Mouse (Mus musculus): ENCODE results near the gene Irak2. TPM values are rescaled to one million over a fixed set of nuclear protein-coding genes. Genes with fewer than 3 reads are reported as not detected.

Irak2 gene
- total RNA-seq, 2 experiments from 2014 or later, result 15.0 TPM

GRCm38 (mm10) chr6:113632863-113633262 lies 5.4 kb upstream of the Irak2 start:
- DNase-seq (ENCODE audit: low spot score in 2 of 2), result no peak

DNA sequence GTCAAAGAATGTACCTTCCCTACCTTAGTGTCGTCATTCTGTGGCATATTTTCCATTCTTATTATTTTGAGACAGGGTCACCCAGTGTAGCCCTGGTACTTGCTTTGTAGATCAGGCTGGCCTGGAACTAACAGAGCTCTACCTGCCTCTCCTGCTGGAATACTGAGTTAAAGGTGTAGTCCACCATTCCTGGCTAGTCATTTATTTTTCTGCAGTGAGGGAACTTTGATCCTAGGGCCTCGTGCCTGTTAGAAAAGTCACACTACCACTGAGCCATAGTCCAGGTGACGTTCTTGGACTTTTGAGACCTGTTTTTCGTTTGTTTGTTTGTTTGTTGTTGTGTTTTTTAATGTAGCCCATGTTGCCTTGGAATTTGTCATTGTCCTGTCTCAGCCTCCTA lies 934 bp downstream of the Irak2 start:
- DNase-seq (ENCODE audit: low spot score in 2 of 2), result no peak

DNA sequence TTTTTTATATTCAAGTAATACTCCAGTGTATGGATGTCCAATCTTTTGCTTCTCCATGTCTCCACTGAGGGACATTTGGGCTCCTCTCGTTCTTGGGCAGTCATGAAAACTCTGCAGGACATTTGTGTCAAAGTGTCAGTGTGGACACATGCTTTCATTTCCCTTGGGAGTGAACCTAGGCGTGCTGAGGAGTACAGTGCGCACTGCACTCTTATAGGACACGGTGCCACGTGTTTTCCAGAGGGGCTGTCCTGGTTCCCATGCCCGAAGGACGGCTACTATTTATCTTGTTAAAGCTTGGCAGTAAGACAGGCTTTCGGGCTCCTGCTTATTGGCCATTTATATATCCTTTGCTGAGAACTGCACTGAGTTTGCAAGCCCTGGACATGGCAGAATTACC lies 4.3 kb downstream of the Irak2 start:
- no peak for DNase-seq (ENCODE audit: low spot score in 2 of 2)

DNA sequence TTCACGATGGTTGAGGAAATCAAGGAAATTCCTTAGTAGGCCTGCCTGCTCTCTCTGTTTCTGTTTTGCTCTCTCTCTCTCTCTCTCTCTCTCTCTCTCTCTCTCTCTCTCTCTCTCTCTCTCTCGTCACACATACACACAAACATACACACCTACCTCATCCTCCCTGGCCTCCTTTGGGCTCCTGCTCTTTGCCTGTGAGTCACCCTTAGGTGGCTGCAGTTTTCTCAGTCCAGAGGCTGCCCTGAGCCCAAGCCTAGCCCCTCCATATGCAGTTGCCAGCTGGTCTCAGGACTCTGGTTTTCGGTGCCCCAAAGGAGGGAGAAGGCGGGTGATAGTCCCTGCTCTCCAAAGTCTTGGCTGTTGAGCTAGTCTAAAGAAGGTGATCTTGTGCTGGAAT lies 4.8 kb downstream of the Irak2 start:
- DNase-seq (ENCODE audit: low spot score in 2 of 2), result no peak

- no peak for DNase-seq (ENCODE audit: low spot score in 2 of 2)
Observed at GRCm38 (mm10) chr6:113643967-113644366, 5.7 kb downstream of the Irak2 start.

DNA sequence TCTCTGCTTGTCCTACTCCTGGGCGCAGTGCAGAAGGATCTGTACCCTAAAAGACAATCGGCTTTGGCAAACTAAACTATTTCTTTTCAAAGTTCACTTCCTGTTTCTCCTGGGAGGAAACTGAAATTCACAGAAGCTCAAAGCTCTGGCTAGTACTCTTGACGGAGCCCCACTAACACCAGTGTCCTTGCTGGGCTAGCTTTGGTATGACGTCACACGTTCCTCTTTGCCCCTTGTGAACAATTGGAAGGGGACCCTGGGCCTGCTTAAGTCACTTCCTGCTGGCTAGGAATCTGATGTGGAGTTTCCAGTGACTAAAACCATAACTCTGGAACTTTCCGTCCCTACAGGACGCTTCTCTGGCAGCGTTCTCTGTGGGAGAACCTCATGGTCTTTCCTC lies 6.5 kb downstream of the Irak2 start:
- no peak for DNase-seq (ENCODE audit: low spot score in 2 of 2)

- no peak for DNase-seq (ENCODE audit: low spot score in 2 of 2)
Observed at GRCm38 (mm10) chr6:113649346-113650196, 11.3 kb downstream of the Irak2 start.

GRCm38 (mm10) chr6:113650197-113650640 lies 12.0 kb downstream of the Irak2 start:
- DNase-seq (ENCODE audit: low spot score in 2 of 2), result no peak

DNA sequence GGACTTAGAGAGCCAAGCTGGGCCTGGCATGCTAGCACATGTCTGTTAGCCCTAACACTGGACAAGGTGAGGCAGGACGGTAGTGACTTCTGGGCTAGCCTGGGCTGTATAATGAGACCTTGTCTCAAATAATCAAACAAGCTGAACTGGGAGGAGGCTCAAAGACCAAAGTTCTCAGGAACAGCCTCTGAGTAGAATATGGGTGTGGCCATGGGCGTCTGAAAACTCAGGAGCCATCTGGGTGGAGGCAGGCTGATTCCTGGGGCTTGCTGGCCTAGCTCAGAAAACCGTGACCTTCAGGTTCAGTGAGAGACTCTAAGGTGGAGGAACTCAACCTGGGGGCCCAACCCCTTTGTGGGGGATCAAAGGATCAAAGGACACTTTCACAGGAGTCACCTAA lies 13.4 kb downstream of the Irak2 start:
- DNase-seq (ENCODE audit: low spot score in 2 of 2), result no peak

DNA sequence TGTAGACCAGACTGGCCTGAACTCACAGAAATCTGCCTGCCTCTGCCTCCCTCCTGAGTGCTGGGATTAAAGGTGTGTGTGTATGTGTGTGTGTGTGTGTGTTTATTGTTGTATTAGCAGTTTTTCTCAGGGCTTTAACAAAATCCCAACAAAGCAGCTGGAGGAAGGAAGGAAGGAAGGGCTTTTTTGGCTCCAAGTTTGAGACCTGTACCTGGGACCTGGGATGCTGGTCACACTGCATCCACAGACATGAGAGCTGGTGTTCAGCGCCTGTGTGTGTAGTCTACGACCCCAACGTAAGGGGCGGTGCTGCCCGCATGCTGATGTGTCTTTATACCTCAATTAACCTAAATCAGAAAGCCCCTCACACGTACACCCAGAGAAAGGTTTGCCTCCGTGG lies 15.3 kb downstream of the Irak2 start:
- no peak for DNase-seq (ENCODE audit: low spot score in 2 of 2)

DNA sequence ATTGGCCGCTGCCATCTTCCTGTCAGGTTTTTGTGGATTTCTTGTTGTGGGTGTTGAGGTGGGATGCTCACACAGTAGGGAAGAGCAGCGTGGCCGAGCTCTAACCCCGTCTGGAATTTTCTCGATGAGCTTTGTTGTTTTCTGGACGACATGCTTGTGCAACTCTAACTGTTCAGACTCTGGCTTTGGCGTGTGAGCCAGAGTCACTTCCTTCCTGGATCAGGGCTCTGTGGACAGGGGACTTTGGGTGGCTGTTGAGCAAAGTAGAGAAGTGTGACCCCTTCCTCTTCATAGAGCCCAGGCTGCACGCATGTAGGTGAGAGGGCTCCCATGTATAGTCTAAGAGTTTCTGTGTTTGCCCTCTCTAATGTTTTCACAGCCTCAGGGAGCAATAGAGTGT lies 15.8 kb downstream of the Irak2 start:
- DNase-seq (ENCODE audit: low spot score in 2 of 2), result no peak

- no peak for DNase-seq (ENCODE audit: low spot score in 2 of 2)
Observed at GRCm38 (mm10) chr6:113654753-113655397, 16.6 kb downstream of the Irak2 start.

DNA sequence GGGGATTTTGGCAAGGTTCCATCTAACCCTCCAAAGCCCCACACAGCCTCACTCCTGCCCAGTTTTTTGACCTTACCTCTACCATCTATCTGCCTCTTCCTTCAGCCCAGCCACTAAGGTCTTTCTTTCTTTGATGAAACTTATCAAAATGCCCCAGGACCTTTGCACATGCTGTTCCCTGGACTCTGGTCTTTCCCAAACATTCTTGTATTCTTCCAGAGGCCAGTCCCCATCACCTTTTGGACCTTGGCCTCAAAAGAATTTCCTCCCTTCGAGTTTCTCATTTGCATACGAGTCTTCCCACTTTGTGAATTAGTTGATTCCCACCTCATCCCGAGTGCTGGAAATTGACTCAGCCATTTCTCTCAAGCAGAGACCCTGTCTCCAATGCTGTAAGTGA lies 17.2 kb downstream of the Irak2 start:
- DNase-seq (ENCODE audit: low spot score in 2 of 2), result no peak

DNA sequence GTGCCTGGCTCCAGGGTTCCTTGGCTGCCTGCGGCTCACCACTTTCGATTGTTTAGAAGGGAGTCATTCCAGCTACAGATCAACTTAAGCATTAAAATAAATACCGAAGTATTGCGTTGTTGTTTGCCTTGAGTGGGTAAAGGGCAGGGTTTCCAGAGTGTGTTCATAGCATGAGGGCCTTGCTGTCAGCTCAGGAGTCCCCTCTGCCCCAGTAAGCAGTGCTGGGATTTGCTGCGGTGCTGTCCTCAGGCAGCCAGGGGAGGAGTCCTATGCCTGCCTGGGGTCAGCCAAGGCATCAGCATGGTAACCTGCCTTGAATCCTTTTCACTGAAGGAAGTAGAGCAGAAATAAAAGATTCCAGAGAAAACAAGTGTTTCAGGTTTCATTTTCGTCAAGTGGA lies 18.6 kb downstream of the Irak2 start:
- DNase-seq (ENCODE audit: low spot score in 2 of 2), result no peak

DNA sequence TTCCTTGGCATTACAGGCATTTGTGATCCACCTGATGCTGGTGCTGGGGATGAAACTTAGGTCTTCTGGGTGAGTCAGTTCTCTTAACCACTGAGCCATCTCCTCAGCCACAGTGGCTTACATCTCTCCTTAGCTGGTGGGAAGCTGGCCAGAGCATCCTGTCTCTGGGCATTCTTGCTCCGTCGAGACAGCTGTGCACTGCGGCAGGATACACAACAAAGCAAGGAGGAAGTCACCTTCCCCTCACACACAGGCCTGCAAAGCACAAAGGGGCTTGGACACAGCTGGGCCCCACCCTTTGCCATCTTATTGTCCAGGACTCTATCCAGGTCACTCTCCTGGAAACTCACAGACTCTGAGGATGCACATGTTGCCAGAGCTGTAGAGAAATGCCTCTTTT lies 20.0 kb downstream of the Irak2 start:
- no peak for DNase-seq (ENCODE audit: low spot score in 2 of 2)

GRCm38 (mm10) chr6:113659648-113660491 lies 21.6 kb downstream of the Irak2 start:
- DNase-seq (ENCODE audit: low spot score in 2 of 2), result no peak

- no peak for DNase-seq (ENCODE audit: low spot score in 2 of 2)
Observed at GRCm38 (mm10) chr6:113660492-113661352, 22.5 kb downstream of the Irak2 start.

DNA sequence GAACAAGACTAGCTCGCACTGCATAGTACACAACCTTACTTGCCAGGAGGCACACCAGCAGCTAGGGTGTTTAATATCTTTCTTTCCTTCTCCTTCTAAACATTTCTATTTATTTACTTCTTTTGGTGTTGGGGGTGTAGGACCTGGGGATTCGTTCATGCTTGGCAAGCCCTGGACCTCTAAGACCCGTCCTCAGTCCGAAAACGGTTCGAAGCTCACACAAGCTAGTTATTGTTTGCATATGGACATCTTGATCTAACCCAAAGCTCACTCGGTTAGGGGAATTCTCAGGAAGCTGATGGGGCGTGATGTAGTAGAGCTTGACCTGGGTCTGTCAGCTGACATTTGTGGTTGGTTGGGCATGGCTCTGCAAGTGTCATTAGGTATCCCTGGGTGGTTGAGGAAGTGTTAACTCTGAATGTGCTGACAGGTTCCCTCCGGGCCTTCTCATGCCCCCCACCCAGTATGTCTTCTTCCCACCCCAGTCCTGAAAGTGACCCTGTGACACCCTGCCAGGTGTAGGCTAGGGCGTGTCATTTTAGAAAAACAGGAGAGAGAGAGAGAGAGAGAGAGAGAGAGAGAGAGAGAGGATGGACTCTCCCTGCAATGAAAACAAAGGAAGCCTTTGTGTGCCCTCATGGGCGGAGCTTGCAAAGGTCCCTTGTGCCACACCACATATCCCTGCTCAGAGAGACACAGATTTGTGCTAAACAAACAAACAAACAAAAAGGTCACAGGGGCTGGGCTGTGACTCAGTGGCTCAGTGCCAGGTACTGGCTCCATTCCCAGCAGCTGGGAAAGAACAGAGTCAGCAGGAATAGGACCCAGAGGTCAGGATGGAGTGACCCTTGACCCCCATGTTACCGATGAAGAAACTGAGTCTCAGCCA lies 23.3 kb downstream of the Irak2 start:
- DNase-seq (ENCODE audit: low spot score in 2 of 2), result peak; percentile 34 to 46

- DNase-seq (ENCODE audit: low spot score in 2 of 2), result no peak
Observed at GRCm38 (mm10) chr6:113662964-113663700, 24.9 kb downstream of the Irak2 start.
